Mouse (Mus musculus) MEL (cell line): ENCODE results near the gene Ccdc33. TPM values are rescaled to one million over a fixed set of nuclear protein-coding genes. Genes with fewer than 3 reads are reported as not detected.

Source experiments
- DNase-seq: peaks from one replicate; pipeline ENCODE4 v3.0.0; 2011; ENCODE audit warnings: low read depth, low spot score
- H3K27ac ChIP-seq: 2 replicates; pipeline ENCODE4 v1.5.1; 2012; ENCODE audit warnings: low read depth, mild to moderate bottlenecking, control low read depth, low read length, moderate library complexity; ENCODE audit not compliant: control insufficient read depth
- H3K27me3 ChIP-seq, 2 experiments: fragments of 150-350 bp in 1 of 2; sonication (generic) in 1 of 2; 2 replicates each; pipeline ENCODE4 v1.6.1; 2012; ENCODE audit warnings: low read length in 2 of 2, mild to moderate bottlenecking in 2 of 2, improper control_type of control experiment in 1 of 2, moderate library complexity in 1 of 2; ENCODE audit not compliant: insufficient read depth in 2 of 2, control insufficient read depth in 1 of 2
- H3K36me3 ChIP-seq, 2 experiments: 2 replicates each; pipeline ENCODE4 v1.6.1; 2012 to 2014; ENCODE audit warnings: low read length in 2 of 2, improper control_type of control experiment in 1 of 2, inconsistent platforms in 1 of 2, mild to moderate bottlenecking in 1 of 2; ENCODE audit not compliant: insufficient read depth in 2 of 2, control insufficient read depth in 1 of 2
- H3K4me1 ChIP-seq, 2 experiments: fragments of 150-350 bp in 1 of 2; sonication (generic) in 1 of 2; 2 replicates each; pipeline ENCODE4 v1.6.1; 2012; ENCODE audit warnings: low read length in 2 of 2, improper control_type of control experiment in 1 of 2, mild to moderate bottlenecking in 1 of 2; ENCODE audit not compliant: insufficient read depth in 2 of 2, control insufficient read depth in 1 of 2
- H3K4me3 ChIP-seq, 2 experiments: fragments of 150-350 bp in 1 of 2; sonication (generic) in 1 of 2; 2 replicates each; pipeline ENCODE4 v1.5.1; 2012; ENCODE audit warnings: low read depth in 2 of 2, low read length in 2 of 2, mild to moderate bottlenecking in 2 of 2, moderate library complexity in 2 of 2, control low read depth in 1 of 2, improper control_type of control experiment in 1 of 2; ENCODE audit not compliant: control insufficient read depth in 1 of 2, insufficient read depth in 1 of 2
- H3K79me2 ChIP-seq: 2 replicates; pipeline ENCODE4 v1.6.1; 2012; ENCODE audit warnings: mild to moderate bottlenecking, low read length, moderate library complexity; ENCODE audit not compliant: control insufficient read depth, poor library complexity, insufficient read depth
- H3K9ac ChIP-seq: 2 replicates; pipeline ENCODE4 v1.6.1; 2012; ENCODE audit warnings: low read depth, mild to moderate bottlenecking, control low read depth, low read length, moderate library complexity; ENCODE audit not compliant: control insufficient read depth, poor library complexity, severe bottlenecking
- H3K9me3 ChIP-seq: fragments of 150-350 bp; sonication (generic); replicated peaks from 2 replicates; pipeline ENCODE4 v1.6.1; 2012; ENCODE audit warnings: mild to moderate bottlenecking, low read length, improper control_type of control experiment, moderate library complexity; ENCODE audit not compliant: insufficient read depth
- CTCF ChIP-seq, 3 experiments: IDR thresholded peaks in 2 of 3; conservative IDR thresholded peaks in 1 of 3; 2 replicates each; pipeline ENCODE4 v1.5.1; 2011 to 2012; ENCODE audit warnings: low read length in 3 of 3, low read depth in 2 of 3, mild to moderate bottlenecking in 2 of 3, improper control_type of control experiment in 1 of 3, inconsistent platforms in 1 of 3, mixed read lengths in 1 of 3, moderate library complexity in 1 of 3; ENCODE audit not compliant: control insufficient read depth in 1 of 3, insufficient read depth in 1 of 3, poor library complexity in 1 of 3, severe bottlenecking in 1 of 3
- E2F4 ChIP-seq: IDR thresholded peaks from 2 replicates; pipeline ENCODE4 v1.6.1; 2011; ENCODE audit warnings: low read depth, low read length, improper control_type of control experiment, borderline replicate concordance
- ELF1 ChIP-seq: IDR thresholded peaks from 2 replicates; pipeline ENCODE4 v1.6.1; 2014; ENCODE audit warnings: low read depth, mild to moderate bottlenecking, inconsistent platforms, low read length, improper control_type of control experiment, moderate library complexity
- EP300 ChIP-seq, 2 experiments: IDR thresholded peaks; 2 replicates each; pipeline ENCODE4 v1.6.1; 2011; ENCODE audit warnings: improper control_type of control experiment in 2 of 2, low read length in 2 of 2, low read depth in 1 of 2, mild to moderate bottlenecking in 1 of 2
- ETS1 ChIP-seq: IDR thresholded peaks from 2 replicates; pipeline ENCODE4 v1.6.1; 2012; ENCODE audit warnings: low read depth, mild to moderate bottlenecking, inconsistent platforms, low read length, improper control_type of control experiment, moderate library complexity
- HCFC1 ChIP-seq: IDR thresholded peaks from 2 replicates; pipeline ENCODE4 v1.6.1; 2012; ENCODE audit warnings: low read depth, mild to moderate bottlenecking, inconsistent platforms, low read length, improper control_type of control experiment, moderate library complexity
- JUND ChIP-seq: IDR thresholded peaks from 2 replicates; pipeline ENCODE4 v1.6.1; 2011; ENCODE audit warnings: low read depth, mild to moderate bottlenecking, improper control_type of control experiment, low read length
- MYB ChIP-seq: IDR thresholded peaks from 2 replicates; pipeline ENCODE4 v1.6.1; 2011; ENCODE audit warnings: mild to moderate bottlenecking, low read depth, low read length, improper control_type of control experiment
- NRF1 ChIP-seq: IDR thresholded peaks from 2 replicates; pipeline ENCODE4 v1.6.1; 2014; ENCODE audit warnings: low read depth, mild to moderate bottlenecking, inconsistent platforms, low read length, improper control_type of control experiment, moderate library complexity; ENCODE audit not compliant: poor library complexity, insufficient read depth, severe bottlenecking
- POLR2AphosphoS2 ChIP-seq: IDR thresholded peaks from 2 replicates; pipeline ENCODE4 v1.6.1; 2011; ENCODE audit warnings: low read length, improper control_type of control experiment
- POLR2AphosphoS5 ChIP-seq: IDR thresholded peaks from 2 replicates; pipeline ENCODE4 v1.6.1; 2012; ENCODE audit warnings: low read depth, borderline replicate concordance, mild to moderate bottlenecking, inconsistent platforms, low read length, moderate library complexity, mixed read lengths
- RCOR1 ChIP-seq: IDR thresholded peaks from 2 replicates; pipeline ENCODE4 v1.6.1; 2012; ENCODE audit warnings: low read depth, mild to moderate bottlenecking, inconsistent platforms, low read length, improper control_type of control experiment
- TAL1 ChIP-seq: IDR thresholded peaks from 2 replicates; pipeline ENCODE4 v1.6.1; 2012; ENCODE audit warnings: mild to moderate bottlenecking, inconsistent platforms, low read length, moderate library complexity, mixed read lengths
- TCF12 ChIP-seq: IDR thresholded peaks from 2 replicates; pipeline ENCODE4 v1.6.1; 2014; ENCODE audit warnings: low read depth, mild to moderate bottlenecking, inconsistent platforms, low read length, improper control_type of control experiment, moderate library complexity
- UBTF ChIP-seq: IDR thresholded peaks from 2 replicates; pipeline ENCODE4 v1.6.1; 2012; ENCODE audit warnings: low read depth, mild to moderate bottlenecking, inconsistent platforms, low read length, improper control_type of control experiment, moderate library complexity, borderline replicate concordance; ENCODE audit not compliant: insufficient read depth
- ZNF384 ChIP-seq: IDR thresholded peaks from 2 replicates; pipeline ENCODE4 v1.6.1; 2012; ENCODE audit warnings: low read depth, mild to moderate bottlenecking, inconsistent platforms, low read length, improper control_type of control experiment
- polyA plus RNA-seq, 2 experiments: library from polyadenylated mRNA; stranded (reverse) in 1 of 2; unstranded in 1 of 2; fragments of >175 nt in 1 of 2; fragments of >200 nt in 1 of 2; gene quantifications; 2 replicates each; pipeline versions ENCODE4 v1.2.1 to v1.2.4; 2012; ENCODE audit warnings: low replicate concordance in 2 of 2, low read depth in 1 of 2; ENCODE audit not compliant: insufficient read length in 2 of 2, insufficient read depth in 1 of 2, missing spikeins in 1 of 2
- total RNA-seq: library from RNA; depleted of rRNA; stranded (reverse); fragments of 300-350 nt; gene quantifications from 2 replicates; pipeline ENCODE4 v1.2.3, GENCODE M21; 2012

The Ccdc33 gene
- total and polyA plus RNA-seq, 3 experiments: not detected

GRCm38 (mm10) chr9:58008336-58009014 lies 110.1 kb downstream of the Ccdc33 start:
- DNase-seq: no peak

GRCm38 (mm10) chr9:58005753-58006461 lies 112.7 kb downstream of the Ccdc33 start, which contains the start of gene Cyp11a1:
Gene Cyp11a1 (plus strand): TSS chr9:58006411.
- TF ChIP-seq MYB: no peak
- TF ChIP-seq TAL1: peak; percentile 19; the same call in 1 of the 2 replicates
- TF ChIP-seq, all 39 proteins: peak for 1
- no peaks in the 10 kb centered on the region for H3K4me1 ChIP-seq
- H3K36me3 ChIP-seq: no peaks in the 10 kb centered on the region
- no peak within 1 kb of the TSS for H3K27ac ChIP-seq
- peak; percentile 22 for DNase-seq
- H3K79me2 ChIP-seq: no peaks in the 10 kb centered on the region
- no peak within 1 kb of the TSS for H3K9ac ChIP-seq
- H3K9me3 ChIP-seq: no peaks in the 10 kb centered on the region
- peaks cover 16 to 19% of the 10 kb centered on the region in 2 experiments for H3K27me3 ChIP-seq
- no peak within 1 kb of the TSS for H3K4me3 ChIP-seq

More at GRCm38 (mm10) chr9:58008336-58009014, 110.1 kb downstream of the Ccdc33 start:
- no peak for TF ChIP-seq JUND
- no peak for TF ChIP-seq CTCF (IDR thresholded peaks at IDR 0.05 in 2 of 3, conservative IDR thresholded peaks at IDR 0.05 in 1 of 3; ENCODE audit: control insufficient read depth in 1 of 3, insufficient read depth in 1 of 3, low read depth in 2 of 3, low read length in 3 of 3, poor library complexity in 1 of 3, severe bottlenecking in 1 of 3)
- no peak for TF ChIP-seq MYB
- no peaks in the 10 kb centered on the region for H3K79me2 ChIP-seq
- no peak overlapping the region for H3K4me3 ChIP-seq
- no peak overlapping the region for H3K9ac ChIP-seq
- peaks cover 27 to 29% of the 10 kb centered on the region in 2 experiments for H3K27me3 ChIP-seq
- H3K36me3 ChIP-seq: no peaks in the 10 kb centered on the region
- H3K9me3 ChIP-seq: no peaks in the 10 kb centered on the region
- H3K4me1 ChIP-seq: no peaks in the 10 kb centered on the region
- no peak overlapping the region for H3K27ac ChIP-seq

GRCm38 (mm10) chr9:58003272-58003671 lies 115.4 kb downstream of the Ccdc33 start:
- TF ChIP-seq EP300 (IDR thresholded peaks at IDR 0.05; ENCODE audit: low read depth in 1 of 2, low read length in 2 of 2): no peak
- TF ChIP-seq ETS1: no peak
- no peak for TF ChIP-seq TCF12
- no peak for TF ChIP-seq NRF1
- TF ChIP-seq POLR2AphosphoS5: no peak
- TF ChIP-seq E2F4: no peak
- TF ChIP-seq RCOR1: no peak
- TF ChIP-seq HCFC1: no peak
- TF ChIP-seq POLR2AphosphoS2: no peak
- TF ChIP-seq UBTF: no peak
- no peak for TF ChIP-seq ZNF384
- TF ChIP-seq ELF1: no peak

More at GRCm38 (mm10) chr9:58003272-58003671, 115.4 kb downstream of the Ccdc33 start:
- no peak overlapping the region for H3K27ac ChIP-seq
- no peaks in the 10 kb centered on the region for H3K79me2 ChIP-seq
- no peaks in the 10 kb centered on the region for H3K36me3 ChIP-seq
- H3K9me3 ChIP-seq: no peaks in the 10 kb centered on the region
- no peak for DNase-seq
- no peak overlapping the region for H3K4me3 ChIP-seq
- no peaks in the 10 kb centered on the region for H3K4me1 ChIP-seq
- H3K27me3 ChIP-seq: peaks cover 18% of the 10 kb centered on the region in 2 experiments
- no peak overlapping the region for H3K9ac ChIP-seq
